Mouse (Mus musculus): ENCODE measurements around the gene Mmp2.
"Not testable (repeated sequence)": the region's sequence is repeated elsewhere in the genome, so short reads cannot be mapped to it uniquely, and the experiment has no call there.

The Mmp2 gene
- long read RNA-seq, experiment 1, transcript Mmp2-201 (13 exons, 3,078 nt), result major isoform, 5 of 7 reads
- long read RNA-seq, experiment 1, partial matches to known transcripts, result 1 of 7 reads
- long read RNA-seq, experiment 1, other reads (novel, unspliced or antisense), result 1 of 7 reads
- long read RNA-seq, experiment 2, partial matches to known transcripts, result 1 of 1 reads
- long read RNA-seq, experiment 2, other reads (novel, unspliced or antisense), result 0 of 1 reads

- intact Hi-C loops (cut with DNase I), result no loop called here
These were observed at the start of gene Mmp2 for GRCm38 (mm10) chr8:92827243-92828034. Mmp2 (plus strand) TSS chr8:92827291.

GRCm38 (mm10) chr8:92780976-92781375 is 46.1 kb upstream of the Mmp2 start:
- intact Hi-C loops (cut with DNase I), result no loop called here

GRCm38 (mm10) chr8:92783906-92784610 is 43.0 kb upstream of the Mmp2 start:
- intact Hi-C loops (cut with DNase I), result no loop called here

GRCm38 (mm10) chr8:92790835-92791234 is 36.3 kb upstream of the Mmp2 start:
- intact Hi-C loops (cut with DNase I), result no loop called here

- intact Hi-C loops (cut with DNase I), result not testable (repeated sequence)
These were observed 35.1 kb upstream of the Mmp2 start for GRCm38 (mm10) chr8:92791999-92792398.

- intact Hi-C loops (cut with DNase I), result no loop called here
These were observed 33.1 kb upstream of the Mmp2 start for GRCm38 (mm10) chr8:92793852-92794580.

GRCm38 (mm10) chr8:92797527-92797931 is 29.6 kb upstream of the Mmp2 start:
- intact Hi-C loops (cut with DNase I), result no loop called here

GRCm38 (mm10) chr8:92799406-92799805 is 27.7 kb upstream of the Mmp2 start:
- intact Hi-C loops (cut with DNase I), result no loop called here

GRCm38 (mm10) chr8:92801231-92801630 is 25.9 kb upstream of the Mmp2 start:
- intact Hi-C loops (cut with DNase I), result no loop called here

GRCm38 (mm10) chr8:92802591-92802990 is 24.5 kb upstream of the Mmp2 start:
- intact Hi-C loops (cut with DNase I), result no loop called here

GRCm38 (mm10) chr8:92812773-92813172 is 14.3 kb upstream of the Mmp2 start:
- intact Hi-C loops (cut with DNase I), result no loop called here

- intact Hi-C loops (cut with DNase I), result no loop called here
These were observed 11.4 kb upstream of the Mmp2 start for GRCm38 (mm10) chr8:92815661-92816060.

GRCm38 (mm10) chr8:92817928-92818818 is 8.9 kb upstream of the Mmp2 start:
- intact Hi-C loops (cut with DNase I), result loop anchor here (1.0 to 2.0 kb wide), 2 partner anchors 67 to 180 kb away; no protein-coding TSS in a partner anchor

- intact Hi-C loops (cut with DNase I), result no loop called here
These were observed 5.9 kb upstream of the Mmp2 start for GRCm38 (mm10) chr8:92821151-92821550.

- intact Hi-C loops (cut with DNase I), result no loop called here
These were observed 4.7 kb upstream of the Mmp2 start for GRCm38 (mm10) chr8:92822386-92822785.

- intact Hi-C loops (cut with DNase I), result no loop called here
These were observed 1.1 kb upstream of the Mmp2 start for GRCm38 (mm10) chr8:92825991-92826390.

GRCm38 (mm10) chr8:92828251-92828743 is 1.2 kb downstream of the Mmp2 start:
- intact Hi-C loops (cut with DNase I), result no loop called here

- intact Hi-C loops (cut with DNase I), result no loop called here
These were observed 7.1 kb downstream of the Mmp2 start for GRCm38 (mm10) chr8:92834065-92834731.

GRCm38 (mm10) chr8:92834786-92835500 is 7.9 kb downstream of the Mmp2 start:
- intact Hi-C loops (cut with DNase I), result no loop called here

Data from adrenal gland (tissue).